Mouse (Mus musculus) midbrain, postnatal 0 days (tissue): ENCODE results near the gene Relt. TPM values are rescaled to one million over a fixed set of nuclear protein-coding genes. Genes with fewer than 3 reads are reported as not detected.

Experiments
- ATAC-seq: fragments of 200-750 bp; cut with Nextera tagmentation; 2 replicates; pipeline ENCODE4 v1.8.0; 2017; ENCODE audit warnings: moderate number of reproducible peaks, mild to moderate bottlenecking, moderate TSS enrichment, moderate library complexity; ENCODE audit not compliant: low FRiP score
- DNase-seq: peaks from one replicate; pipeline ENCODE4 v3.0.0-alpha.2; 2015; ENCODE audit warnings: low spot score
- H3K27ac ChIP-seq: fragments of 300-500 bp; sonication (generic); 2 replicates; pipeline ENCODE4 v1.5.1; 2014; ENCODE audit warnings: low read depth, mild to moderate bottlenecking, low read length, mixed read lengths
- H3K27me3 ChIP-seq: fragments of 300-500 bp; sonication (generic); 2 replicates; pipeline ENCODE4 v1.6.1; 2014; ENCODE audit warnings: low read length, control low read depth, mixed read lengths; ENCODE audit not compliant: insufficient read depth
- H3K36me3 ChIP-seq: fragments of 300-500 bp; sonication (generic); 2 replicates; pipeline ENCODE4 v1.6.1; 2014; ENCODE audit warnings: low read length, control low read depth, mixed read lengths; ENCODE audit not compliant: insufficient read depth
- H3K4me1 ChIP-seq: fragments of 300-500 bp; sonication (generic); 2 replicates; pipeline ENCODE4 v1.6.1; 2014; ENCODE audit warnings: mild to moderate bottlenecking, control low read depth, antibody characterized with exemption, low read length, mixed read lengths; ENCODE audit not compliant: insufficient read depth
- H3K4me2 ChIP-seq: fragments of 300-500 bp; sonication (generic); 2 replicates; pipeline ENCODE4 v1.6.1; 2014; ENCODE audit warnings: low read depth, mild to moderate bottlenecking, low read length, mixed read lengths; ENCODE audit not compliant: poor library complexity, severe bottlenecking
- H3K4me3 ChIP-seq: fragments of 300-500 bp; sonication (generic); 2 replicates; pipeline ENCODE4 v1.5.1; 2014; ENCODE audit warnings: low read depth, mild to moderate bottlenecking, low read length, moderate library complexity
- H3K9ac ChIP-seq: fragments of 300-500 bp; sonication (generic); replicated peaks from 2 replicates; pipeline ENCODE4 v1.6.1; 2014; ENCODE audit warnings: mild to moderate bottlenecking, low read length, moderate library complexity, mixed read lengths; ENCODE audit not compliant: poor library complexity, severe bottlenecking
- H3K9me3 ChIP-seq: fragments of 300-500 bp; sonication (generic); 2 replicates; pipeline ENCODE4 v1.6.1; 2016; ENCODE audit warnings: low read length, control low read depth
- CTCF ChIP-seq: IDR thresholded peaks from 2 replicates; pipeline ENCODE4 v1.5.1; 2016; ENCODE audit warnings: antibody characterized with exemption, mild to moderate bottlenecking
- WGBS: fragments of 180-500 bp; shearing (Covaris S2); extraction: QIAGEN DNeasy Blood & Tissue Kit; methylation state at CpG from one replicate; pipeline ENCODE4 v1.1.7; 2014; 5-methylcytosine and 5-hydroxymethylcytosine counted together
- polyA plus RNA-seq: library from polyadenylated mRNA; unstranded; fragments of >200 nt; fragmentation: Nextera tagmentation; extraction: Ambion mirVana; gene quantifications from 2 replicates; pipeline ENCODE4 v1.2.1, GENCODE M21; 2015
- total RNA-seq: library from RNA; depleted of rRNA; stranded (reverse); fragments of >200 nt; gene quantifications from 2 replicates; pipeline ENCODE4 v1.2.3, GENCODE M21; 2014

The Relt gene
- total and polyA plus RNA-seq, 2 experiments from 2014 or later, result 5.3 to 7.8 TPM

DNA sequence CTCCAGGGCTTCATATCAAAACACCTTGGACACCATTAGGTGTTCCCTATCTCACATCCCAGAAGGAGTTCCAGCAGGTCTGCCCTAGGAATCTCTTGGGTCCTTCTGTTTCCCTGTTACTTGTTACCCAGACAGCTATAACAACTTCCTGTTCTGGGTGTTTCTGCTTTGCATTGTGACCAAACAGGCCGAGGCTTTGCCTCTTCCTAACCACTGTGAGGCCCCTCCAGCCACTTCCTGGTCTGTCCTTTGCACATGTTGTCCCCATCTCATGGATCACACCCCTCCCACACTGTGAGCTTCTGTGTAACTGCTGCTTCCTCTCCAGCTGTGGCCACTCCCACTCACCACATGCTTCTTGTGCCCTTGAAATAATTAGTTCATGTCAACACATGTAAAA lies 17.8 kb downstream of the Relt start:
- no peaks in the 10 kb centered on the region for H3K9me3 ChIP-seq
- no peak for TF ChIP-seq CTCF
- WGBS, result 65% methylated on average over 1 of the region's 1 CpGs
- H3K4me2 ChIP-seq, result no peak overlapping the region
- no peaks in the 10 kb centered on the region for H3K4me1 ChIP-seq
- no peaks in the 10 kb centered on the region for H3K27me3 ChIP-seq
- H3K9ac ChIP-seq, result no peak overlapping the region
- no peak overlapping the region for H3K4me3 ChIP-seq
- no peaks in the 10 kb centered on the region for H3K36me3 ChIP-seq
- ATAC-seq (no peak), DNase-seq (peak; percentile 31)
- no peak overlapping the region for H3K27ac ChIP-seq

DNA sequence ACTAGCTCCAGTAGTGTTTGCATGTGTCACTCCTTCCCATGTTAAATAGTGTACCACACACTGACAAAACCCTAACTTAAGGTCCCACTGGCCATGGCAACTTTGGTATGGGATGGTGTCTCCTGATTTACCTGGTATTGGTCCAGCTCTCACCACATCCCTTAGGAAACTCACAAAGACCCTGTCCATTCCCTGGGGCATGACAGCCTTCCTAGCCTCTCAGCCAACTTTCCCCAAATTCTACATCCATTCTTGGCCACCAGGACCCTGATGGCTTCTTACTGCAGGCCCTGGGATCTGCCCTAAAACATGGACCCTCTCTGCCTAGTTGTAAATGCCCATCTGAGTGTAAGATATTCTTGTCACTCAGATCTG lies 18.2 kb downstream of the Relt start:
- no peak for TF ChIP-seq CTCF
- no peaks in the 10 kb centered on the region for H3K9me3 ChIP-seq
- H3K4me2 ChIP-seq, result no peak overlapping the region
- H3K36me3 ChIP-seq, result no peaks in the 10 kb centered on the region
- no peak overlapping the region for H3K27ac ChIP-seq
- H3K27me3 ChIP-seq, result no peaks in the 10 kb centered on the region
- no peak overlapping the region for H3K4me3 ChIP-seq
- ATAC-seq (no peak), DNase-seq (no peak)
- H3K4me1 ChIP-seq, result no peaks in the 10 kb centered on the region
- no peak overlapping the region for H3K9ac ChIP-seq

GRCm38 (mm10) chr7:100844385-100845025 lies 18.7 kb downstream of the Relt start:
- Histone ChIP-seq H3K4me2 (no peak overlapping the region), H3K27me3 (no peaks in the 10 kb centered on the region), H3K27ac (no peak overlapping the region), H3K9ac (no peak overlapping the region), H3K4me3 (no peak overlapping the region), H3K36me3 (no peaks in the 10 kb centered on the region), H3K9me3 (no peaks in the 10 kb centered on the region), H3K4me1 (no peaks in the 10 kb centered on the region)
- ATAC-seq (no peak), DNase-seq (no peak)
- no peak for TF ChIP-seq CTCF
- WGBS, result 62% methylated on average over 2 of the region's 2 CpGs

GRCm38 (mm10) chr7:100843866-100844265 lies 19.4 kb downstream of the Relt start:
- Histone ChIP-seq H3K4me3 (no peak overlapping the region), H3K27ac (no peak overlapping the region), H3K9me3 (no peaks in the 10 kb centered on the region), H3K4me1 (no peaks in the 10 kb centered on the region), H3K36me3 (peaks cover under 1% of the 10 kb centered on the region; the same call in 1 of the 2 replicates), H3K27me3 (no peaks in the 10 kb centered on the region), H3K9ac (no peak overlapping the region), H3K4me2 (no peak overlapping the region)
- TF ChIP-seq CTCF, result no peak
- no peak for DNase-seq
- WGBS, result 88% methylated on average over 2 of the region's 2 CpGs
- no peak for ATAC-seq

- TF ChIP-seq CTCF, result no peak
- DNase-seq (no peak), ATAC-seq (no peak)
- H3K4me1 ChIP-seq, result no peaks in the 10 kb centered on the region
- H3K4me3 ChIP-seq, result no peak overlapping the region
- H3K9me3 ChIP-seq, result no peaks in the 10 kb centered on the region
- H3K27ac ChIP-seq, result no peak overlapping the region
- H3K9ac ChIP-seq, result no peak overlapping the region
- whole genome bisulfite sequencing, result 93% methylated on average over 5 of the region's 5 CpGs
- H3K36me3 ChIP-seq, result peaks cover 16% of the 10 kb centered on the region
- no peaks in the 10 kb centered on the region for H3K27me3 ChIP-seq
- no peak overlapping the region for H3K4me2 ChIP-seq
These were observed 21.1 kb downstream of the Relt start for GRCm38 (mm10) chr7:100842175-100842574.

DNA sequence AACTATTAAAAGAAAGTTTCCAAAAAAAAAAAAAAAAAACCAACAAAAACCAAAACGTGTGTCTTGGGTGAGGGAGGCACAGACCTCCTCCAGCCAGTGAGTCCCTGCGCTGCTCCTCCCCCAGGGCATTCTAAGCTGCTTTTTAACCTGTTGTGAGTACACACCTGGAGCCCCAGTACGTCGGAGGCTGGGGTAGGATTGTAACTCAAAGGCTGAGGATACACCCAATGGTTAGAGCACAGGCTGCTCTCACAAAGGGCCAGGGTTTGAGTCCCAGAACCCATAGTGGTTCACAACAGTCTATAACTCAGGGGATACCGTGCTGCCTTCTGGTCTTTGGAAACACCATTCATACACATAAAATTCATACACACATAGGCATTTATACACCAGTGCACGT lies 21.6 kb downstream of the Relt start:
- Histone ChIP-seq H3K4me3 (no peak overlapping the region), H3K9me3 (no peaks in the 10 kb centered on the region), H3K4me2 (no peak overlapping the region), H3K36me3 (peaks cover 21% of the 10 kb centered on the region), H3K27me3 (no peaks in the 10 kb centered on the region), H3K27ac (no peak overlapping the region), H3K4me1 (no peaks in the 10 kb centered on the region), H3K9ac (no peak overlapping the region)
- no peak for TF ChIP-seq CTCF
- WGBS, result 90% methylated on average over 6 of the region's 6 CpGs
- no peak for DNase-seq
- no peak for ATAC-seq
